Mouse (Mus musculus) forebrain, embryonic 16.5 days (tissue): ENCODE measurements around the gene Gm20388. TPM values are rescaled to one million over a fixed set of nuclear protein-coding genes. Genes with fewer than 3 reads are reported as not detected.
A peak's percentile ranks its signal among the peaks of the same experiment; 100 is the strongest.

ENCODE experiments used
- ATAC-seq: fragments of 200-750 bp; cut with Nextera tagmentation; 2 replicates; pipeline ENCODE4 v1.8.0; 2017; ENCODE audit warnings: mild to moderate bottlenecking, moderate library complexity
- H3K27ac ChIP-seq: fragments of 300-500 bp; sonication (generic); 2 replicates; pipeline ENCODE4 v1.5.1; 2014; ENCODE audit warnings: low read length, control low read depth
- H3K27me3 ChIP-seq: fragments of 300-500 bp; sonication (generic); replicated peaks from 2 replicates; pipeline ENCODE4 v1.6.1; 2014; ENCODE audit warnings: low read length; ENCODE audit not compliant: control insufficient read depth, insufficient read depth
- H3K36me3 ChIP-seq: fragments of 300-500 bp; sonication (generic); 2 replicates; pipeline ENCODE4 v1.6.1; 2014; ENCODE audit not compliant: control insufficient read depth, insufficient read depth
- H3K4me1 ChIP-seq: fragments of 300-500 bp; sonication (generic); replicated peaks from 2 replicates; pipeline ENCODE4 v1.6.1; 2014; ENCODE audit warnings: low read length; ENCODE audit not compliant: control insufficient read depth, insufficient read depth
- H3K4me2 ChIP-seq: fragments of 300-500 bp; sonication (generic); 2 replicates; pipeline ENCODE4 v1.6.1; 2014; ENCODE audit warnings: mild to moderate bottlenecking, low read length, control low read depth
- H3K4me3 ChIP-seq: fragments of 300-500 bp; sonication (generic); replicated peaks from 2 replicates; pipeline ENCODE4 v1.5.1; 2014; ENCODE audit warnings: mild to moderate bottlenecking, low read length, control low read depth
- H3K9ac ChIP-seq: fragments of 300-500 bp; sonication (generic); replicated peaks from 2 replicates; pipeline ENCODE4 v1.6.1; 2014; ENCODE audit warnings: low read depth, low read length, control low read depth
- H3K9me3 ChIP-seq: fragments of 300-500 bp; sonication (generic); 2 replicates; pipeline ENCODE4 v1.6.1; 2016; ENCODE audit warnings: low read length; ENCODE audit not compliant: control insufficient read depth
- WGBS: fragments of 180-500 bp; shearing (Covaris S2); extraction: QIAGEN DNeasy Blood & Tissue Kit; methylation state at CpG from one replicate; pipeline ENCODE4 v1.1.7; 2014; 5-methylcytosine and 5-hydroxymethylcytosine counted together
- polyA plus RNA-seq: library from polyadenylated mRNA; unstranded; fragments of >200 nt; fragmentation: Nextera tagmentation; extraction: Ambion mirVana; gene quantifications from 2 replicates; pipeline ENCODE4 v1.2.1, GENCODE M21; 2015

Gene Gm20388
- polyA plus RNA-seq, 1 experiment from 2014 or later: 4.7 TPM

GRCm38 (mm10) chr8:124331706-124332105, 4421.1 kb downstream of the Gm20388 start:
- Histone ChIP-seq H3K36me3 (peaks cover 2% of the 10 kb centered on the region; the same call in 1 of the 2 replicates), H3K27ac (no peak overlapping the region), H3K9me3 (no peaks in the 10 kb centered on the region), H3K4me1 (peaks cover 5% of the 10 kb centered on the region; the same call in 1 of the 2 replicates), H3K9ac (no peak overlapping the region), H3K4me2 (no peak overlapping the region), H3K27me3 (no peaks in the 10 kb centered on the region), H3K4me3 (no peak overlapping the region)
- ATAC-seq: no peak
- WGBS: 59% methylated on average over 11 of the region's 11 CpGs

GRCm38 (mm10) chr8:124336302-124336701, 4425.7 kb downstream of the Gm20388 start:
- H3K4me1 ChIP-seq: no peaks in the 10 kb centered on the region
- H3K27ac ChIP-seq: no peak overlapping the region
- H3K9me3 ChIP-seq: no peaks in the 10 kb centered on the region
- H3K9ac ChIP-seq: no peak overlapping the region
- ATAC-seq: no peak
- H3K36me3 ChIP-seq: peaks cover 2% of the 10 kb centered on the region; the same call in 1 of the 2 replicates
- WGBS: 95% methylated on average over 13 of the region's 13 CpGs
- H3K4me3 ChIP-seq: no peak overlapping the region
- H3K27me3 ChIP-seq: no peaks in the 10 kb centered on the region
- no peak overlapping the region for H3K4me2 ChIP-seq

- H3K27me3 ChIP-seq: no peaks in the 10 kb centered on the region
- WGBS: 82% methylated on average over 3 of the region's 3 CpGs
- no peak overlapping the region for H3K9ac ChIP-seq
- H3K36me3 ChIP-seq: peaks cover 13% of the 10 kb centered on the region; the same call in 1 of the 2 replicates
- no peaks in the 10 kb centered on the region for H3K4me1 ChIP-seq
- H3K9me3 ChIP-seq: no peaks in the 10 kb centered on the region
- H3K4me3 ChIP-seq: no peak overlapping the region
- no peak overlapping the region for H3K27ac ChIP-seq
- H3K4me2 ChIP-seq: no peak overlapping the region
- no peak for ATAC-seq
These were observed 4429.1 kb downstream of the Gm20388 start for GRCm38 (mm10) chr8:124339742-124340141.

GRCm38 (mm10) chr8:124340360-124341068, 4429.9 kb downstream of the Gm20388 start:
- Histone ChIP-seq H3K27me3 (no peaks in the 10 kb centered on the region), H3K4me2 (no peak overlapping the region), H3K4me3 (no peak overlapping the region), H3K9ac (no peak overlapping the region), H3K36me3 (peaks cover 15% of the 10 kb centered on the region; the same call in 1 of the 2 replicates), H3K4me1 (no peaks in the 10 kb centered on the region), H3K9me3 (no peaks in the 10 kb centered on the region), H3K27ac (no peak overlapping the region)
- 73% methylated on average over 17 of the region's 17 CpGs for WGBS
- ATAC-seq: no peak

- 97% methylated on average over 15 of the region's 15 CpGs for WGBS
- H3K4me2 ChIP-seq: no peak overlapping the region
- no peaks in the 10 kb centered on the region for H3K9me3 ChIP-seq
- H3K36me3 ChIP-seq: peaks cover 15% of the 10 kb centered on the region; the same call in 1 of the 2 replicates
- H3K27me3 ChIP-seq: no peaks in the 10 kb centered on the region
- no peak for ATAC-seq
- H3K27ac ChIP-seq: no peak overlapping the region
- no peaks in the 10 kb centered on the region for H3K4me1 ChIP-seq
- no peak overlapping the region for H3K4me3 ChIP-seq
- no peak overlapping the region for H3K9ac ChIP-seq
These were observed 4432.5 kb downstream of the Gm20388 start for GRCm38 (mm10) chr8:124343151-124343550.

- no peak for ATAC-seq
- Histone ChIP-seq H3K4me3 (no peak overlapping the region), H3K27me3 (no peaks in the 10 kb centered on the region), H3K4me2 (no peak overlapping the region), H3K9ac (no peak overlapping the region), H3K4me1 (no peaks in the 10 kb centered on the region), H3K27ac (no peak overlapping the region), H3K36me3 (peaks cover 15% of the 10 kb centered on the region; the same call in 1 of the 2 replicates), H3K9me3 (no peaks in the 10 kb centered on the region)
- WGBS: 89% methylated on average over 12 of the region's 12 CpGs
These were observed 4433.4 kb downstream of the Gm20388 start for GRCm38 (mm10) chr8:124343991-124344390.

- Histone ChIP-seq H3K9me3 (no peaks in the 10 kb centered on the region), H3K4me1 (no peaks in the 10 kb centered on the region), H3K4me3 (no peak overlapping the region), H3K27ac (no peak overlapping the region), H3K36me3 (peaks cover 15% of the 10 kb centered on the region; the same call in 1 of the 2 replicates), H3K27me3 (no peaks in the 10 kb centered on the region), H3K9ac (no peak overlapping the region), H3K4me2 (no peak overlapping the region)
- ATAC-seq: no peak
- 77% methylated on average over 10 of the region's 10 CpGs for WGBS
These were observed 4434.5 kb downstream of the Gm20388 start for GRCm38 (mm10) chr8:124345098-124345497.

- H3K9ac ChIP-seq: no peak overlapping the region
- peak; percentile 67 for ATAC-seq
- H3K27me3 ChIP-seq: no peaks in the 10 kb centered on the region
- no peak overlapping the region for H3K4me2 ChIP-seq
- H3K4me1 ChIP-seq: no peaks in the 10 kb centered on the region
- H3K27ac ChIP-seq: no peak overlapping the region
- no peak overlapping the region for H3K4me3 ChIP-seq
- H3K36me3 ChIP-seq: peaks cover 15% of the 10 kb centered on the region; the same call in 1 of the 2 replicates
- no peaks in the 10 kb centered on the region for H3K9me3 ChIP-seq
- 48% methylated on average over 19 of the region's 19 CpGs for WGBS
These were observed 4436.3 kb downstream of the Gm20388 start for GRCm38 (mm10) chr8:124346852-124347523.

- no peak for ATAC-seq
- Histone ChIP-seq H3K4me3 (no peak overlapping the region), H3K9me3 (no peaks in the 10 kb centered on the region), H3K36me3 (peaks cover 15% of the 10 kb centered on the region; the same call in 1 of the 2 replicates), H3K4me1 (no peaks in the 10 kb centered on the region), H3K4me2 (no peak overlapping the region), H3K9ac (no peak overlapping the region), H3K27me3 (no peaks in the 10 kb centered on the region), H3K27ac (no peak overlapping the region)
- WGBS: 38% methylated on average over 1 of the region's 1 CpGs
These were observed 4437.4 kb downstream of the Gm20388 start for GRCm38 (mm10) chr8:124348087-124348486.
